Mouse (Mus musculus) C2C12 (cell line): ENCODE data around the gene Olfr1359.
"Not testable (repeated sequence)": the region's sequence is repeated elsewhere in the genome, so short reads cannot be mapped to it uniquely, and the experiment has no call there.

Source experiments
- CTCF ChIP-seq: IDR thresholded peaks from one replicate; pipeline ENCODE4 v1.5.1; 2011; ENCODE audit not compliant: control insufficient read depth, insufficient read depth, insufficient read length
- MAX ChIP-seq: IDR thresholded peaks from one replicate; pipeline ENCODE4 v1.6.1; 2011; ENCODE audit warnings: mild to moderate bottlenecking, control low read depth
- USF1 ChIP-seq: IDR thresholded peaks from one replicate; pipeline ENCODE4 v1.6.1; 2011; ENCODE audit warnings: low read depth, mild to moderate bottlenecking, control low read depth, moderate library complexity

DNA sequence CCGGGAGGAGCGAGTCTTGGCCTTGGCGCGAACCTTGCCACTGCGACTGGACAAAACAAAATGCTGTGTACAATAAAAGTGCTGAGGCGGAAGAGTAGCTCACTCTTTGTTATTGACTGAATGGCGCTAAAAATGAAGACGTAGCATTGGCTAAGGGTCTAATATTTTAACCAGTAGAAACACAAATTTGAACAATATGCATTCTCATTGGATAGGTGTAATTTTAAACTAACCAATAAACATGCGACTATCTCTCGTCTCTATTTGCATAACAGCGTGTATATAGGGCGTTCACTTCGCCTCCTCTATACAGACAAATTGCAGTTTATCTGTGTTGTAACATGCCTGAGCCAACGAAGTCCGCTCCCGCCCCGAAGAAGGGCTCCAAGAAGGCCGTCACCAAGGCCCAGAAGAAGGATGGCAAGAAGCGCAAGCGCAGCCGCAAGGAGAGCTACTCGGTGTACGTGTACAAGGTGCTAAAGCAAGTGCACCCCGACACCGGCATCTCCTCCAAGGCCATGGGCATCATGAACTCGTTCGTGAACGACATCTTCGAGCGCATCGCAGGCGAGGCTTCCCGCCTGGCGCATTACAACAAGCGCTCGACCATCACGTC lies 24.0 kb downstream of the Olfr1359 start, which contains the start of gene Hist1h2bm:
- peak; percentile 35 for TF ChIP-seq MAX
- not testable (repeated sequence) for TF ChIP-seq CTCF, USF1
